Mouse (Mus musculus): ENCODE data around the gene Nrl. TPM values are rescaled to one million over a fixed set of nuclear protein-coding genes. Genes with fewer than 3 reads are reported as not detected.

Gene Nrl
- total and polyA plus RNA-seq, 2 experiments: not detected

DNA sequence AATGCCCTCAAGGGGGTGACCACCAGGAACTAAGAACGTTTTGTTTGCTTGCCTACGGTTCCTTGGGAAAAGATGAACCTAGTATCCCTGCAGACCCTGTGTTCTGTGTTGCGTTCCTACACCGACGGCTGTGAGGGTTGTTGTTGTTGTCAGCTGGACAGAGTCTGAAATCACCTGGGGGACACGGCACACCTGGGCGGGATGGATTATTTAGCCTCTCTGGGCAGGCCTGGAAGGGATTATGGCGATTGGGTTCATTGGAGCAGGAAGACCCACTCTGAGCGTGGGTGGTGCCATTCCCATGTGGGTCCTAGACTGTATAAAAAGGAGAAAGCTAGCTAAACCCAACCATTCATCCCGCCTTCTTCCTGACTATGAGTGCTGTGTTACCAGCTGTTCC lies 37.1 kb upstream of the Nrl start:
- TF ChIP-seq POLR2A (IDR thresholded peaks at IDR 0.05; ENCODE audit: extremely low read depth, insufficient read depth, low read length): no peak
- no peak for TF ChIP-seq CTCF (IDR thresholded peaks at IDR 0.05; ENCODE audit: low read depth, low read length)
- no peak for DNase-seq (ENCODE audit: extremely low read depth, low read depth, low spot score)
- Histone ChIP-seq H3K36me3 (ENCODE audit: control insufficient read depth, insufficient read depth, low read length) (peaks cover 36% of the 10 kb centered on the region), H3K27ac (replicated peaks; ENCODE audit: insufficient read depth, low read depth, low read length) (peak overlapping the region; percentile 97), H3K4me3 (ENCODE audit: insufficient read depth, low read depth, low read length) (peak overlapping the region; percentile 72), H3K9ac (ENCODE audit: low read depth, low read length) (peak overlapping the region; percentile 91), H3K4me1 (ENCODE audit: control insufficient read depth, insufficient read depth, low read length) (peaks cover 21% of the 10 kb centered on the region), H3K27me3 (ENCODE audit: control insufficient read depth, insufficient read depth, low read length) (no peaks in the 10 kb centered on the region), H3K79me2 (ENCODE audit: control insufficient read depth, insufficient read depth, low read length) (peaks cover 16% of the 10 kb centered on the region)
- WGBS: 34% methylated on average over 10 of the region's 10 CpGs

DNA sequence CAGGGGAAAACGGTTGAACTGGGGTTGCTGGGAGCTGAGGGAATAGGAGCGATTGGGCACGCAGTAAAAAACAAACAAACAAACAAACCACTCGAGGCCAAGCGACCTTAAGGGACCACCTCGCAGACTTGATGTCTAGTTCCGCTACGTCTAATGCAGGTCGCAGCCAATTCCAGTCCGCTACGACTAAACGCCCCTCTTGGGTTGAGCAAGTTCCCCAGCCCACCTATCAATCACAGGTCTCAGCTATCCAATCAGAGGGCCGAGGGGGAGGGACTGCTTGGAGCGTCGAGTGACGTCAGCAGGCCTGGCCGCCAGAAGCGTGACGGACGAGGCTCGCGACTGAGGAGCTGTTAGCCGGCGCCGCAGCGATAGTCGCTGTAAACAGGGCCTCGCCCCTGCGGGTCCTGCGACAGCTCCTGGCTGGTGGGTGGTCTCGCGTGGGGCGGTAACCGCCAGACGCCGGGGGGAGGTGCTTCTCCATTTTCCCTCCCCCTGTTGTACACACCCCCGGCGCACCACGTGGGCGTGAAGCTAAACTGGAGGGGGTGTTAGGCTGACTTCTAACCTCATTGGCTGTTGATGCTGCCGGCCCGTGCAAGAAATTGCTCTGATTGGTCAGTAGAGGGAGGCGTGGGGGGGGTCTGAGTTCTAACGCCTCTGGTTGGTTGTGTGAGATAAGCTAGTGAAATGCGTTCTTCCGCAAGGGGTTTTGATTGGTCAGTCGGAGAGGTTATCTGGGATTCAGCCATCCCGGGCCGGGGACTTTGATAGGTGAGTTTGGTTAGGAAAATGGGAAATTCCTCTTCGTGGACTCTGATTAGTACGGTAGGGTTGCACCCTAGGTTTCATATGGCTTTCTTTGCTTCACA lies 35.7 kb upstream of the Nrl start, which contains the start of gene A730061H03Rik:
Gene A730061H03Rik (minus strand): TSS at position 205 of the 872 bp plus-strand sequence.
- H3K79me2 ChIP-seq (ENCODE audit: control insufficient read depth, insufficient read depth, low read length): peaks cover 16% of the 10 kb centered on the region
- peak within 1 kb of the TSS; percentile 98 for H3K27ac ChIP-seq (replicated peaks; ENCODE audit: insufficient read depth, low read depth, low read length)
- peak within 1 kb of the TSS; percentile 91 for H3K9ac ChIP-seq (ENCODE audit: low read depth, low read length)
- H3K36me3 ChIP-seq (ENCODE audit: control insufficient read depth, insufficient read depth, low read length): peaks cover 25% of the 10 kb centered on the region
- H3K4me3 ChIP-seq (ENCODE audit: insufficient read depth, low read depth, low read length): peak within 1 kb of the TSS; percentile 81
- under 1% methylated on average over 51 of the region's 51 CpGs for WGBS
- H3K4me1 ChIP-seq (ENCODE audit: control insufficient read depth, insufficient read depth, low read length): peaks cover 13% of the 10 kb centered on the region
- DNase-seq (ENCODE audit: extremely low read depth, low read depth, low spot score): peak; percentile 99
- TF ChIP-seq POLR2A (IDR thresholded peaks at IDR 0.05; ENCODE audit: extremely low read depth, insufficient read depth, low read length): 0 out of 2 replicates have a peak, but pooled peaks have one; percentile 20
- no peak for TF ChIP-seq CTCF (IDR thresholded peaks at IDR 0.05; ENCODE audit: low read depth, low read length)
- no peaks in the 10 kb centered on the region for H3K27me3 ChIP-seq (ENCODE audit: control insufficient read depth, insufficient read depth, low read length)

DNA sequence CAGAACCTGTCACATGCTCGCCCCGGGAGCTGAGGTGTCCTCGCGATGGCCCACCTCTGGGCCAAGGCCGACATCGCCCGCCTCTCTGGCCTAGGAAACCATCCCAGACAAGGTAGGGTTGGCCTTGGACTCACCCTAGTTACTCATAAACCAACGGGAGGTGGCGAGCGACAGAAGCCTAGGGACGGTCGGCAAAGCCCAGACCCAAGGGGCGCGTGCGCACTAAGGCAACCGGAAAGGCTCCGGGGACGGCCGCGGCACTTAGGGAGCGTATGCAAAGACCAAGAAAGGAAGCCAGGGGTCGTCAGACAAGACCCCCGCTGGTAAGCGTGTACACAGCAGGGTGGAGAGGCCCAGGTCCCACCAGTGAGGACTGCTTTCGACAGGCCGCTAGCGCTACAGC lies 35.0 kb upstream of the Nrl start, which contains the start of gene Dcaf11:
Gene Dcaf11 (plus strand): TSS at position 208 of the 403 bp plus-strand sequence.
- H3K27me3 ChIP-seq (ENCODE audit: control insufficient read depth, insufficient read depth, low read length): no peaks in the 10 kb centered on the region
- peak within 1 kb of the TSS; percentile 81 for H3K4me3 ChIP-seq (ENCODE audit: insufficient read depth, low read depth, low read length)
- H3K9ac ChIP-seq (ENCODE audit: low read depth, low read length): peak within 1 kb of the TSS; percentile 91
- WGBS: 0% methylated on average over 27 of the region's 27 CpGs
- peaks cover 16% of the 10 kb centered on the region for H3K79me2 ChIP-seq (ENCODE audit: control insufficient read depth, insufficient read depth, low read length)
- H3K27ac ChIP-seq (replicated peaks; ENCODE audit: insufficient read depth, low read depth, low read length): peak within 1 kb of the TSS; percentile 98
- peak; percentile 12; the same call in 1 of the 2 replicates for TF ChIP-seq CTCF (IDR thresholded peaks at IDR 0.05; ENCODE audit: low read depth, low read length)
- peak; percentile 53 for TF ChIP-seq POLR2A (IDR thresholded peaks at IDR 0.05; ENCODE audit: extremely low read depth, insufficient read depth, low read length)
- H3K4me1 ChIP-seq (ENCODE audit: control insufficient read depth, insufficient read depth, low read length): peaks cover 13% of the 10 kb centered on the region
- peaks cover 18% of the 10 kb centered on the region for H3K36me3 ChIP-seq (ENCODE audit: control insufficient read depth, insufficient read depth, low read length)
- peak; percentile 94 for DNase-seq (ENCODE audit: extremely low read depth, low read depth, low spot score)

DNA sequence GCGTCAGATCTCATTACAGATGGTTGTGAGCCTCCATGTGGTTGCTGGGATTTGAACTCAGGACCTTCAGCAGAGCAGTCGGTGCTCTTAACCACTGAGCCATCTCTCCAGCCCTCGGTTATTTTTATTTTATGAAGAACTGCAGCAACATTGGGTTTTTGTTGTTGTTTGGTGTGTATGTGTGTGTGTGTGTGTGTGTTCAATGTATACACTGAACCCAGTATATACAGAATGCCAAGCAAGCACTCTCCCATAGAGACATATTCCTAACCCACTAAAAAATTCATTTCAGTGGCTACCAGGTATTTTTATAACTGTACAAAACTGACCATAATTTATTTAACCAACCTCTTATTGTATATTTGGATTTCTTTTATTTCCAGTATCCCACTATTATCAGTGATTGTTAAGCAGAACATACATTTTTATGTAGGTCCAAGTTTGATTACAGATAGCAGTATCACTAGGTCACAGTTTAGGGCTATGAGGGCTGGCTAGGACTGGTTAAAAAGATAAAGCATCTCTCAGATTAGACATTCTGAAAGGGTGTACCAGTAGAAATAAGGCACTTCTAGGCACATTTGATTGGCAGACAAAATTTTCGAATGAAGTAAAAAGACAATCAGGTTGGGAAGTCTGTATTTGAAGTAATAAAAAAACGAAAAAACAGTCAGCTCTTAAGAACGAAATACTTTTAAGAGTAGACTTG lies 34.1 kb upstream of the Nrl start:
- H3K27ac ChIP-seq (replicated peaks; ENCODE audit: insufficient read depth, low read depth, low read length): no peak overlapping the region
- DNase-seq (ENCODE audit: extremely low read depth, low read depth, low spot score): no peak
- H3K36me3 ChIP-seq (ENCODE audit: control insufficient read depth, insufficient read depth, low read length): peaks cover 9% of the 10 kb centered on the region
- no peaks in the 10 kb centered on the region for H3K27me3 ChIP-seq (ENCODE audit: control insufficient read depth, insufficient read depth, low read length)
- peaks cover 16% of the 10 kb centered on the region for H3K79me2 ChIP-seq (ENCODE audit: control insufficient read depth, insufficient read depth, low read length)
- H3K4me3 ChIP-seq (ENCODE audit: insufficient read depth, low read depth, low read length): peak overlapping the region; percentile 81; the same call in 1 of the 2 replicates
- TF ChIP-seq POLR2A (IDR thresholded peaks at IDR 0.05; ENCODE audit: extremely low read depth, insufficient read depth, low read length): no peak
- no peak for TF ChIP-seq CTCF (IDR thresholded peaks at IDR 0.05; ENCODE audit: low read depth, low read length)
- 49% methylated on average over 6 of the region's 6 CpGs for WGBS
- H3K9ac ChIP-seq (ENCODE audit: low read depth, low read length): no peak overlapping the region
- peaks cover 13% of the 10 kb centered on the region for H3K4me1 ChIP-seq (ENCODE audit: control insufficient read depth, insufficient read depth, low read length)

DNA sequence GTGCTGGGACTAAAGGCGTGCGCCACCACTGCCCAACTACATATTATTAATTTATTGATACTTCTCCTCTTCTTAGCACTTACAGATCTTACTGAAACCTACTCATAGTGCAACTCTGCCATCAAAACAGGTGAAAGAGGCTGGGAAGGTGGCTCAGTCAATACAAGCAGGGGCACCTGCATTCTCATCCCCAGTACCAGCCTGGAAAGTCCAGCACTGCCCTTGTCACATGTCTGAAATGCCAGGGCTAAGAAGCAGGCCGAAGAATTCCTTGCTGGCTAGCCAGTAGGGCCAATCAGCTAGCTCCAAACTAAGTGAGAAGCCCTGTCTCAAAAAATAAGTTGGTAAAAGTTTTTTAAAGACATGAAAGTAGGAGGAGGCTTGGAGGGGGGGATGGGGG lies 32.8 kb upstream of the Nrl start:
- TF ChIP-seq CTCF (IDR thresholded peaks at IDR 0.05; ENCODE audit: low read depth, low read length) (no peak), POLR2A (IDR thresholded peaks at IDR 0.05; ENCODE audit: extremely low read depth, insufficient read depth, low read length) (no peak)

More for the DNA sequence above, 32.8 kb upstream of the Nrl start:
- no peaks in the 10 kb centered on the region for H3K36me3 ChIP-seq (ENCODE audit: control insufficient read depth, insufficient read depth, low read length)
- WGBS: 71% methylated on average over 3 of the region's 3 CpGs
- peak overlapping the region; percentile 87 for H3K27ac ChIP-seq (replicated peaks; ENCODE audit: insufficient read depth, low read depth, low read length)
- no peak for DNase-seq (ENCODE audit: extremely low read depth, low read depth, low spot score)
- no peaks in the 10 kb centered on the region for H3K27me3 ChIP-seq (ENCODE audit: control insufficient read depth, insufficient read depth, low read length)
- peaks cover 14% of the 10 kb centered on the region for H3K79me2 ChIP-seq (ENCODE audit: control insufficient read depth, insufficient read depth, low read length)
- H3K4me1 ChIP-seq (ENCODE audit: control insufficient read depth, insufficient read depth, low read length): peaks cover 10% of the 10 kb centered on the region
- no peak overlapping the region for H3K4me3 ChIP-seq (ENCODE audit: insufficient read depth, low read depth, low read length)
- H3K9ac ChIP-seq (ENCODE audit: low read depth, low read length): peak overlapping the region; percentile 16; the same call in 1 of the 2 replicates

Data from liver, adult 2 months (tissue).